Mouse (Mus musculus) intestine, embryonic 16.5 days (tissue): Measurements from ENCODE around the gene Gfod2. TPM values are rescaled to one million over a fixed set of nuclear protein-coding genes. Genes with fewer than 3 reads are reported as not detected.

Source experiments
- ATAC-seq: fragments of 200-750 bp; cut with Nextera tagmentation; 2 replicates; pipeline ENCODE4 v1.8.0; 2017; ENCODE audit warnings: moderate TSS enrichment, moderate library complexity
- H3K27ac ChIP-seq: fragments of 300-500 bp; sonication (generic); 2 replicates; pipeline ENCODE4 v1.5.1; 2014; ENCODE audit warnings: mild to moderate bottlenecking, low read length
- H3K27me3 ChIP-seq: fragments of 300-500 bp; sonication (generic); replicated peaks from 2 replicates; pipeline ENCODE4 v1.6.1; 2014; ENCODE audit warnings: low read length, control low read depth, mixed read lengths; ENCODE audit not compliant: control insufficient read depth, insufficient read depth
- H3K36me3 ChIP-seq: fragments of 300-500 bp; sonication (generic); 2 replicates; pipeline ENCODE4 v1.6.1; 2014; ENCODE audit warnings: low read length, control low read depth; ENCODE audit not compliant: control insufficient read depth, insufficient read depth
- H3K4me1 ChIP-seq: fragments of 300-500 bp; sonication (generic); 2 replicates; pipeline ENCODE4 v1.6.1; 2014; ENCODE audit warnings: low read length, control low read depth, mixed read lengths; ENCODE audit not compliant: control insufficient read depth, insufficient read depth
- H3K4me2 ChIP-seq: fragments of 300-500 bp; sonication (generic); 2 replicates; pipeline ENCODE4 v1.6.1; 2014; ENCODE audit warnings: low read depth, low read length, control low read depth
- H3K4me3 ChIP-seq: fragments of 300-500 bp; sonication (generic); 2 replicates; pipeline ENCODE4 v1.5.1; 2014; ENCODE audit warnings: mild to moderate bottlenecking, low read length
- H3K9ac ChIP-seq: fragments of 300-500 bp; sonication (generic); 2 replicates; pipeline ENCODE4 v1.6.1; 2014; ENCODE audit warnings: low read depth, low read length
- H3K9me3 ChIP-seq: fragments of 300-500 bp; sonication (generic); 2 replicates; pipeline ENCODE4 v1.6.1; 2016; ENCODE audit warnings: low read length, control low read depth; ENCODE audit not compliant: control insufficient read depth
- WGBS: fragments of 180-500 bp; shearing (Covaris S2); extraction: QIAGEN DNeasy Blood & Tissue Kit; methylation state at CpG from one replicate; pipeline ENCODE4 v1.1.7; 2014; 5-methylcytosine and 5-hydroxymethylcytosine counted together
- polyA plus RNA-seq: library from polyadenylated mRNA; unstranded; fragments of >200 nt; fragmentation: Nextera tagmentation; extraction: Ambion mirVana; gene quantifications from 2 replicates; pipeline ENCODE4 v1.2.1, GENCODE M21; 2015

The Gfod2 gene
- polyA plus RNA-seq, 1 experiment from 2014 or later, result 10.9 TPM

DNA sequence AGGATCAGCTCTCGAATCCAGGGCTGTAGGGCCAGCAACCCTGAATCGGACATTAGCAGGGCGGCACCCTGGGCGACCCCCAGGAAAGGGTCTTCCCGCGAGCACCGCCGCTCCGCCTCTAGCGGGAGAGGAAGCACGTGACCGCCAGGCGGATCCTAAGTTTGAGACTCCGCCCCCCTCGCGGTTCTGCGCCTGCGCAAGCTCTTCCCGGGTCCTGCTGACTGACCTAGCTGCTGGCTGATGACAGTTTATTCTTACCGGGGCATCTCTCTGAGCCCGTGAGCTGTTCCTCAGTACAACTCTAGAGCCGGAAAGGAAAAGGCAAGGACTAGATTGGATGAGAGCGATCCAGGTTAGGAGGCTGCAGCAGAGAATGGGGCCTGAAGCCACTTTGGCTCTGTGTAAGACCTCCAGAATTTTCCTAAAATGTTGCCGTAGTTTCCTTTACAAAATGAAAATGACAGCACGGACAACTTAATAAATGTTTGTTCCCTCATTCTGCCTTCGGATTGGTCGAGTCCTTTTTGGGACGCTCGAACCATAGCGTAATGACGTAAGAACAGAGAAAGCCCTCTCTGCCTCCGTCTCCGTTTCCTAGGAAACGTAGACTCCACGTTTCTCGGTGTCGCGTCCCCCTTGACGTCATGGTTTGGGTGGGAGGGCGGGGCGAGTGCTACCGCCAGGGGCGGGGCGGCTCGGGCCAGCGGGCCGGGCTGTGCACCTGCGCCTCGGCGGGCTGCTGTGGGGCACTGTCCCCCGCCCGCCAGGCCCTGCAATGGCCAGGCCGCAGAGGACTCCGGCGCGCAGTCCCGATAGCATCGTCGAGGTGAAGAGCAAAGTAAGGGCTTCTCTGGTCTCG is 57.3 kb downstream of the Gfod2 start, which contains the start of the genes Acd and Pard6a:
Gene Acd (minus strand): TSS at position 137 of the 859 bp plus-strand sequence.
Gene Pard6a (plus strand): TSS at position 183 of the 859 bp plus-strand sequence.
- Histone ChIP-seq H3K36me3 (0 out of 2 replicates have a peak, but pooled peaks cover 4% of the 10 kb centered on the region), H3K4me3 (peak within 1 kb of the TSS; percentile 71), H3K27me3 (no peaks in the 10 kb centered on the region), H3K9ac (peak within 1 kb of the TSS; percentile 76), H3K4me2 (peak within 1 kb of the TSS; percentile 95), H3K9me3 (no peaks in the 10 kb centered on the region), H3K4me1 (peaks cover 15% of the 10 kb centered on the region), H3K27ac (peak within 1 kb of the TSS; percentile 94)
- ATAC-seq, result peak; percentile 87
- WGBS, result under 1% methylated on average over 60 of the region's 60 CpGs

DNA sequence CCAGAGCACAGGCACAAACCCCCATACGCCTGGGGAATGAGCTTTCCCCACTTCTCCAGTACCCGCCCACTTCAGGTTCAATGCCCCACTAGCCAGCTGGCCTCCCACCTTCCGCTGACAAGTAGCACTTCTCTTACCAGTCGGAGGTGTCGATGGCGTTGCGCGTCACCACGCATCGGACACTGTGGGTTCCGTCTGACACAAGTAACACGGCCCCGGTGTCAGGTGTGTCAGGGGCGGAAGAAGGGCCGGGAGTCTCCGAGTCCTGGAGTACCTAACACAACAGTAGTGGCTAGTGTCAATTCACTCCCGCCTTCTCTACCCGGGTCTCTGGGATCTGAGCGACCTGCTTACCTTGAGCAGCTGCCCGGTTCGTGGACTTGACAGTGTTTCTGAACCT is 57.9 kb downstream of the Gfod2 start:
- peaks cover 15% of the 10 kb centered on the region for H3K4me1 ChIP-seq
- H3K36me3 ChIP-seq, result 0 out of 2 replicates have a peak, but pooled peaks cover 4% of the 10 kb centered on the region
- H3K27ac ChIP-seq, result peak overlapping the region; percentile 94
- peak overlapping the region; percentile 95 for H3K4me2 ChIP-seq
- H3K4me3 ChIP-seq, result peak overlapping the region; percentile 71
- peak overlapping the region; percentile 76 for H3K9ac ChIP-seq
- WGBS, result under 1% methylated on average over 21 of the region's 21 CpGs
- no peaks in the 10 kb centered on the region for H3K9me3 ChIP-seq
- no peaks in the 10 kb centered on the region for H3K27me3 ChIP-seq
- ATAC-seq, result peak; percentile 66

DNA sequence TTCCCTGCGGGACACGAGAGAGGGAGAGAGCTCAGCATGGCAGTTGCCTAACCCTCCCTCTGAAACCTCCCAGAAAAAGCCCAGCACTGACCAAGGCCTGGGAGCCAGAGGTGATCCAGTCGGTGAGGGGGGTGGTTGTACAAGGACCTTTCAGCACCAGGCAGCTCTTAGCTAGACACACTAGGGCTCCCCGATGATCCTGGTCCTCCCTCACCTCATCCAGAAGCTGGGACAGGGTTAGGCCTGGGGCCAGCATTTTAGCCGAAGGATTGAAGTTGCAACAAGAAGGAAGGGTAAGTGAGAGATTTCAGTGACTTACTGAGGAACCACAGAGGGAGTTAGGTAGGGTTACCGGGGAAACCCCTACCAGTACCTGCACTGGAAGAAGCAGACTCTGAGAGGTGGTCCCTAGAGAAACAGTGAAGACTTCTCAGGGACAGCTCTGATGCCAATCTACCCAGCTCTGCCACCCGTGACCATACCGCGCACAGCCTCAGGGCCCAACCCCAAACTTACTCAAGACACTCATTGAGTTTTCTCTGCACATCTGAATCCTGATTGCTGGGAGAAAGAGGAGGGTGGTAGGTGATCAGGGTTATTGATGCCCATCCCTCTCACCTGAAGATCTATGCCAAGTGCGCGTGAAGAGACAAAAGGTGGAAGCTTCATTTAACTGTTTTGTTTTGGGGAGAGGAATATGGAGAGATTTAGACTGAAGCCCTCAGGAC is 58.8 kb downstream of the Gfod2 start:
- peak overlapping the region; percentile 95 for H3K4me2 ChIP-seq
- peak overlapping the region; percentile 71 for H3K4me3 ChIP-seq
- 0 out of 2 replicates have a peak, but pooled peaks cover 4% of the 10 kb centered on the region for H3K36me3 ChIP-seq
- WGBS, result 90% methylated on average over 11 of the region's 11 CpGs
- no peaks in the 10 kb centered on the region for H3K27me3 ChIP-seq
- H3K9me3 ChIP-seq, result no peaks in the 10 kb centered on the region
- no peak overlapping the region for H3K27ac ChIP-seq
- H3K9ac ChIP-seq, result peak overlapping the region; percentile 76
- H3K4me1 ChIP-seq, result peaks cover 15% of the 10 kb centered on the region
- no peak for ATAC-seq

DNA sequence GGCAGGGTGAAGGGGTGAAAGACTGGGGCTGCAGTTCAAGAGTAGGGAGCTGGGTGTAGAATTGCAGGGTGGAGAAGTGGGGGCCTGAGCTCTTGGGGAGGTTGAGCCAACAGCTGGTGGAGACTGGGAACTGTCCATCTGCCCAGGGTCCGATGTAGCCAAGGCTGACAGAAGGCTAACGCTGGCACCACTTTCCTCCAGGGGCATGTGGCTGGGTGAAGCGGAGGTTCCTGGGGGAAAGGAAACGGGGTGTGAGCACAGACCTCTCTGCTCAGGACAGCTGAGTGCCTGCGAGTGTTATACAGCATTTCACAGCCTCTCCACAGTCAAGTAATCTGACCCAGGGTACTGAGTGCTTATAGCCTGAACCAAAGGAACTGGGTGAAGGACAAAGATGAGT is 59.7 kb downstream of the Gfod2 start:
- no peak overlapping the region for H3K9ac ChIP-seq
- H3K4me3 ChIP-seq, result no peak overlapping the region
- no peak overlapping the region for H3K27ac ChIP-seq
- WGBS, result 91% methylated on average over 5 of the region's 5 CpGs
- no peak overlapping the region for H3K4me2 ChIP-seq
- peaks cover 21% of the 10 kb centered on the region for H3K4me1 ChIP-seq
- H3K36me3 ChIP-seq, result 0 out of 2 replicates have a peak, but pooled peaks cover 4% of the 10 kb centered on the region
- ATAC-seq, result no peak
- no peaks in the 10 kb centered on the region for H3K9me3 ChIP-seq
- H3K27me3 ChIP-seq, result no peaks in the 10 kb centered on the region

DNA sequence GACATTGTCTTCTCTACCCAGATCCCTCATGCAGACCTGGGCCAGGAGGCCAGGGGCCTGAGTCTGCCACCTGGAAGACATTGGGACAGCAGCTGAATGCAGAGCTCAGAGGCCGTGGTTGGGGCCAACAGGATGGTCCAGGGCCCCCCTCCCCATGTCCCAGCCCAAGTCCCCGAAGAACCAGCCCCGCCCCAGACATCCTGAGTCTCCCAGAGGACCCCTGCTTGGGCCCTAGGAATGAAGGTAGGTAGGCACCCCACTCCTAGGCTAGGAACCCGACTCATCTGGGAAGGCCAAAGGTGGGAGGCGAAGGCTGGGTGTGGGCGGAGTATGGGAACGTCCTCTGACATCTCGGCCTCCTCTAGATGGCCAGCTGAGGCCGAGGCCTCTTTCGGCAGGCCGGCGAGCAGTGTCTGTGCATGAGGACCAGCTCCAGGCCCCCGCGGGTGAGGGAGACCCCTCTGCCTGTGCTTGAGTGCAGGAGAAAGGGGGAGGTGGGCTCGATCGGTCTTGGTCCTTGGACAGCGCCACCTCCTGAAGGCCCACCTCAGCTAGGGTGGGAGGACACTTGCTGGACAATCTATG is 61.2 kb downstream of the Gfod2 start:
- H3K27me3 ChIP-seq, result no peaks in the 10 kb centered on the region
- 89% methylated on average over 17 of the region's 17 CpGs for WGBS
- no peak for ATAC-seq
- H3K36me3 ChIP-seq, result 0 out of 2 replicates have a peak, but pooled peaks cover 4% of the 10 kb centered on the region
- H3K27ac ChIP-seq, result no peak overlapping the region
- H3K9ac ChIP-seq, result no peak overlapping the region
- H3K4me3 ChIP-seq, result no peak overlapping the region
- no peak overlapping the region for H3K4me2 ChIP-seq
- H3K4me1 ChIP-seq, result peaks cover 20% of the 10 kb centered on the region
- H3K9me3 ChIP-seq, result no peaks in the 10 kb centered on the region

DNA sequence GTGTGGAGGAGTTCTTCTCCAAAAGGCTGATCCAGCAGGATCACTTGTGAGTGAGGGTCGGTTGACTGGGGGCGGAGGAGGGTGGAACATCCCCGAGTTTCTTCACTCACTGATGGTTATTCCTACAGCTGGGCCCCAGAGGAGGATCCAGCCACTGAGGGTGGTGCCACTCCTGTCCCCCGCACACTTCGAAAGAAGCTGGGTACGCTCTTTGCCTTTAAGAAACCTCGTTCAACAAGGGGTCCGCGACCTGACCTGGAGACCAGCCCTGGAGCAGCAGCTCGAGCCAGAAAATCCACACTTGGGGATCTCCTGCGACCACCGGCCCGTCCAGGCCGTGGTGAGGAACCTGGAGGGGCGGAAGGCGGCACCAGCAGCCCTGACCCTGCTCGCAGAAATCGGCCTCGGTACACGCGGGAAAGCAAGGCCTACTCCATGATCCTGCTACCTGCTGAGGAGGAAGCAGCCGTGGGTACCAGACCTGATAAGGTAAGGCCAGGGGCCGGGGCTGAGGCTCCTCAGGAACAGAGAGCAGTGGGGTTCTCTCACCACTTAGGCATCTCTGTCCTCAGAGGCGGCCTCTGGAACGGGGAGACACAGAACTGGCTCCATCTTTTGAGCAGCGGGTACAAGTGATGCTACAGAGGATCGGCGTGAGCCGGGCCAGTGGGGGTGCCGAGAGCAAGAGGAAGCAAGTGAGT is 63.2 kb downstream of the Gfod2 start:
- peaks cover 13% of the 10 kb centered on the region for H3K4me1 ChIP-seq
- 0 out of 2 replicates have a peak, but pooled peaks cover 4% of the 10 kb centered on the region for H3K36me3 ChIP-seq
- WGBS, result 82% methylated on average over 30 of the region's 30 CpGs
- H3K4me2 ChIP-seq, result no peak overlapping the region
- no peak overlapping the region for H3K4me3 ChIP-seq
- no peaks in the 10 kb centered on the region for H3K9me3 ChIP-seq
- H3K27me3 ChIP-seq, result no peaks in the 10 kb centered on the region
- H3K9ac ChIP-seq, result no peak overlapping the region
- no peak overlapping the region for H3K27ac ChIP-seq
- ATAC-seq, result no peak

DNA sequence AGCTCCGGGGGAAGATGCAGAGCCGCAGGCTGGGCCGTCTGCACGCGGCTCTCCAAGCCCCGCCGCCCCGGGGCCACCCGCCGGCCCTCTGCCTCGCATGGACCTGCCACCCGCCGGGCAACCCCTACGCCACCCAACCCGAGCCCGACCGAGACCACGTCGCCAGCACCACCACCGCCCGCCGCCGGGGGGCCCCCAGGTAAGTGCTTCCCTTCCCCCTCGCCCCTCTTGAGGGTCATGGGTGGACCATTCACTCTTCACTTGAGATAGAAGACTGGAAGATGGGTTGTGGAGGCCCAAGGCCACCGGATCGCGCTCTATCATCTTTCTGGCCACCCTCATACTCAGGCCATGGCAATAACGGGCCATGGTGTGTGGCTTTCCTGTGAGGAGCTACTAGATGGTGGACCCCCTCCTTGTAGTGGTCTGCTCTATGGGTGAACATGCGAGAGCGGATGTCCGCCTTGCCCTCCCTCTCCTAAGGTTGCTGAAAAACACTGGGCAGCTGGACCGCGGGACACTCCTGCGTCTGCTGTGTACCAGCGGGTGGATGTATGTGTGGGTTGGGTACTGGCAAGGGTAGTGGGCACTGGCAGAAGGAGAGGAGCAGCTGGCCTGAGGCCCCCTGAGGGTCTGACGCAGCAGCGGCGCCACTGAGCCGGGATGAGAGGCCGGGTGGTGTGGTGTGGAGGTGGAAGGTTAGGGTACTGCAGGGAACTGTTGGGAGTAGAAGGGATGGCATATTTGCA is 64.2 kb downstream of the Gfod2 start:
- peak overlapping the region; percentile 58 for H3K9ac ChIP-seq
- H3K36me3 ChIP-seq, result 0 out of 2 replicates have a peak, but pooled peaks cover 4% of the 10 kb centered on the region
- WGBS, result 13% methylated on average over 32 of the region's 40 CpGs
- peak overlapping the region; percentile 53 for H3K4me3 ChIP-seq
- H3K4me1 ChIP-seq, result peaks cover 6% of the 10 kb centered on the region
- no peaks in the 10 kb centered on the region for H3K9me3 ChIP-seq
- H3K27me3 ChIP-seq, result no peaks in the 10 kb centered on the region
- H3K27ac ChIP-seq, result no peak overlapping the region
- peak overlapping the region; percentile 99 for H3K4me2 ChIP-seq
- ATAC-seq, result peak; percentile 24

DNA sequence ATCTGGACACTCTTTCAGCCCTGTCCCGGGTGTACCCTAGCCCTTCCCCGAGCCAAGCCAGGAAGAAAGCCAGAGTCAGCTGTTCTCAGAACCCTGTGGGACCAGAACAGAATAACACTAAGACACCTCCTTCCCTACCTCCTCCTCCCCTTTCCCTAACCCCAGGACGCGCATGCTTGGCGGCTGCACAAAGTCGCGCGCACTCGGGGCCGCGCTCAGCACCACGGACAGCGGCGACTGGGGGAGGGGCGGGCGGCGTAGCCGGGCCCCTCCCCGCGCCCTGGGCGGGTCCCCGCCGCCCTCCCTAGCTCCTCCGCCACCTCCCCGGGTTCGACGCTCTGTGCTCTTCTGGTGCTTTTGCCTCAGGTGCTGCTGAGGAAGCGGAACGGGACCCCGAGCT is 64.8 kb downstream of the Gfod2 start:
- Histone ChIP-seq H3K9me3 (no peaks in the 10 kb centered on the region), H3K36me3 (0 out of 2 replicates have a peak, but pooled peaks cover 4% of the 10 kb centered on the region), H3K4me1 (peaks cover 6% of the 10 kb centered on the region), H3K4me2 (peak overlapping the region; percentile 99), H3K27ac (no peak overlapping the region), H3K27me3 (no peaks in the 10 kb centered on the region), H3K4me3 (peak overlapping the region; percentile 53), H3K9ac (peak overlapping the region; percentile 58)
- ATAC-seq, result peak; percentile 59
- 6% methylated on average over 29 of the region's 30 CpGs for WGBS
